Mouse (Mus musculus) MEL (cell line): ENCODE data around the gene Washc3.

Experiments used
- CTCF ChIP-seq, 3 experiments: IDR thresholded peaks in 2 of 3; conservative IDR thresholded peaks in 1 of 3; 2 replicates each; pipeline ENCODE4 v1.5.1; 2011 to 2012; ENCODE audit warnings: low read length in 3 of 3, low read depth in 2 of 3, mild to moderate bottlenecking in 2 of 3, improper control_type of control experiment in 1 of 3, inconsistent platforms in 1 of 3, mixed read lengths in 1 of 3, moderate library complexity in 1 of 3; ENCODE audit not compliant: control insufficient read depth in 1 of 3, insufficient read depth in 1 of 3, poor library complexity in 1 of 3, severe bottlenecking in 1 of 3
- EP300 ChIP-seq, 2 experiments: IDR thresholded peaks; 2 replicates each; pipeline ENCODE4 v1.6.1; 2011; ENCODE audit warnings: improper control_type of control experiment in 2 of 2, low read length in 2 of 2, low read depth in 1 of 2, mild to moderate bottlenecking in 1 of 2
- KAT2A ChIP-seq: conservative IDR thresholded peaks from 2 replicates; pipeline ENCODE4 v1.6.1; 2012; ENCODE audit warnings: low read depth, low read length, improper control_type of control experiment, inconsistent platforms
- MXI1 ChIP-seq: IDR thresholded peaks from 2 replicates; pipeline ENCODE4 v1.6.1; 2011; ENCODE audit warnings: mild to moderate bottlenecking, low read depth, low read length, improper control_type of control experiment
- POLR2A ChIP-seq, 2 experiments: IDR thresholded peaks; 2 replicates each; pipeline ENCODE4 v1.6.1; 2011 to 2012; ENCODE audit warnings: low read length in 2 of 2, mild to moderate bottlenecking in 2 of 2, control low read depth in 1 of 2, improper control_type of control experiment in 1 of 2, low read depth in 1 of 2, moderate library complexity in 1 of 2; ENCODE audit not compliant: control insufficient read depth in 1 of 2, insufficient read depth in 1 of 2, poor library complexity in 1 of 2
- POLR2AphosphoS2 ChIP-seq: IDR thresholded peaks from 2 replicates; pipeline ENCODE4 v1.6.1; 2011; ENCODE audit warnings: low read length, improper control_type of control experiment
- SIN3A ChIP-seq: IDR thresholded peaks from 2 replicates; pipeline ENCODE4 v1.6.1; 2012; ENCODE audit warnings: low read length, improper control_type of control experiment, inconsistent platforms
- TCF12 ChIP-seq: IDR thresholded peaks from 2 replicates; pipeline ENCODE4 v1.6.1; 2014; ENCODE audit warnings: low read depth, mild to moderate bottlenecking, inconsistent platforms, low read length, improper control_type of control experiment, moderate library complexity
- USF1 ChIP-seq: IDR thresholded peaks from 2 replicates; pipeline ENCODE4 v1.6.1; 2014; ENCODE audit warnings: low read depth, mild to moderate bottlenecking, inconsistent platforms, low read length, improper control_type of control experiment, moderate library complexity
- ZKSCAN1 ChIP-seq: IDR thresholded peaks from 2 replicates; pipeline ENCODE4 v1.6.1; 2012; ENCODE audit warnings: low read depth, mild to moderate bottlenecking, inconsistent platforms, low read length, improper control_type of control experiment, moderate library complexity
- ZNF384 ChIP-seq: IDR thresholded peaks from 2 replicates; pipeline ENCODE4 v1.6.1; 2012; ENCODE audit warnings: low read depth, mild to moderate bottlenecking, inconsistent platforms, low read length, improper control_type of control experiment

DNA sequence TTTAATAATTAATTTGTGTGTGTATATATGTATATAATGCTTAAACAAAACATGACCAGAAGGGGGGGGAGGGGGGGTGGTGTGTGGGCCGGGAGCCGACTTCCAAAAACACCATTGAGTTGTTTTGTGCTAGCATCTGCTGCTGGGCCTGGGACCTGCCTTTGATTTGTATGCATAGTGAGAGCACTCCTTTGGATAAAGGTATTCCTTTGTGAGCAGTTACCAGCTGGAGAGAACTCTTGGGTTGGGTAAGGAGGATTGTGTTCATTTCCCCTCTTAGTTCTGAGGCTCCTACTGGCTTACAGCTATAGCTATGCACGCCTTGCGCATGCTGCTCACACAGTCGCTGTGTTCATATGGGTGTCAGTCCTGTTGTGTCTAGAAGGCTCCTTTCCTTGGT lies 38.2 kb upstream of the Washc3 start:
- no peak for TF ChIP-seq EP300 (IDR thresholded peaks at IDR 0.05; ENCODE audit: low read depth in 1 of 2, low read length in 2 of 2)
- TF ChIP-seq CTCF (IDR thresholded peaks at IDR 0.05 in 2 of 3, conservative IDR thresholded peaks at IDR 0.05 in 1 of 3; ENCODE audit: control insufficient read depth in 1 of 3, insufficient read depth in 1 of 3, low read depth in 2 of 3, low read length in 3 of 3, poor library complexity in 1 of 3, severe bottlenecking in 1 of 3), result no peak
- no peak for TF ChIP-seq ZNF384
- TF ChIP-seq USF1, result no peak
- no peak for TF ChIP-seq MXI1
- TF ChIP-seq POLR2AphosphoS2, result no peak
- TF ChIP-seq ZKSCAN1, result no peak
- TF ChIP-seq KAT2A, result no peak
- no peak for TF ChIP-seq SIN3A
- no peak for TF ChIP-seq POLR2A (IDR thresholded peaks at IDR 0.05; ENCODE audit: control insufficient read depth in 1 of 2, insufficient read depth in 1 of 2, low read depth in 1 of 2, low read length in 2 of 2, poor library complexity in 1 of 2)
- TF ChIP-seq TCF12, result no peak
